ENCODE assay signal across 10 mouse cellular contexts in the genomic region with DNA sequence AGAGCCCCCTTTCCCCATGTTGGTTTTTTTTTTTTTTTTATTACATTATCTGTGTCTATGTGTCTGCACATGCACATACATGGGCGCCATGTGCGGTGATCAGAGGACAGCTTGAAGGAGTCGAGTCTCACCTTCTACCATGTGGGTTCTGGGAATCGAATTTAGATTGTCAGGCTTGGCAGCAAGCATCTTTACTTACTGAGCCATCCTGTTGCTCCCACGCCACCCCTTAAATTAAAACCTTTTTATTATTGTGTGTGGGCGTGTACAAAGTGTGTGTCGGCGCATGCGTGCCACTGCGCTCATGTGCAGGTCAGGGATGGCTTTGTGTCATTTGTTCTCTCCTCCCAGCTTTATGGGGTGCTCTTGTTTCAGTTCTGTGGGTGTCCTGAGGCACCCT.
"Had no signal": no experiment of that assay in that cellular context is flagged by ENCODE, and none has a peak within 500 bp of the region (broad histone marks: within the 10 kb centered on the region; RNA-seq: fewer than 3 reads in every experiment).

No protein-coding gene starts in this region.

- ATAC-seq: midbrain, embryonic 16.5 days had no signal

- DNase-seq: kidney, adult 11 months; kidney, adult 9 months; kidney, postnatal 36 days; left cerebral cortex, postnatal 4 days; lung, adult 18-20 months; retina, postnatal 1 day; spleen, adult 18-20 months; thymus, adult 2 months; thymus, postnatal 25 days had no signal
